Mouse (Mus musculus): ENCODE measurements at regions not wholly inside any gene's neighbourhood (a gene's known extent, or its start where the extent isn't known, plus 50 kb on each side); places are given as distances from the start of the nearest gene placed in this dataset.

- TF ChIP-seq CTCF (IDR thresholded peaks at IDR 0.05; ENCODE audit: borderline replicate concordance, control insufficient read depth, extremely low read depth, insufficient read depth, low read length, poor library complexity) (no peak), POLR2A (IDR thresholded peaks at IDR 0.05; ENCODE audit: control insufficient read depth, extremely low read depth, insufficient read depth, low read length, poor library complexity) (no peak)
Measured at GRCm38 (mm10) chr13:46140006-46140405, 133.5 kb upstream of the Stmnd1 start.
